Mouse (Mus musculus) lung, postnatal 0 days (tissue): Measurements from ENCODE around the gene Rps18. TPM values are rescaled to one million over a fixed set of nuclear protein-coding genes. Genes with fewer than 3 reads are reported as not detected.

Experiments
- ATAC-seq: fragments of 200-750 bp; cut with Nextera tagmentation; 2 replicates; pipeline ENCODE4 v1.8.0; 2017; ENCODE audit warnings: moderate library complexity
- DNase-seq: peaks from one replicate; pipeline ENCODE4 v3.0.0-alpha.2; 2016; ENCODE audit warnings: low spot score
- H3K27ac ChIP-seq: fragments of 300-500 bp; sonication (generic); 2 replicates; pipeline ENCODE4 v1.5.1; 2014; ENCODE audit warnings: antibody characterized with exemption, mild to moderate bottlenecking, low read length, mixed read lengths
- H3K27me3 ChIP-seq: fragments of 300-500 bp; sonication (generic); replicated peaks from 2 replicates; pipeline ENCODE4 v1.6.1; 2014; ENCODE audit warnings: low read length, mixed read lengths; ENCODE audit not compliant: insufficient read depth
- H3K36me3 ChIP-seq: fragments of 300-500 bp; sonication (generic); 2 replicates; pipeline ENCODE4 v1.6.1; 2014; ENCODE audit warnings: low read length, mixed read lengths; ENCODE audit not compliant: insufficient read depth
- H3K4me1 ChIP-seq: fragments of 300-500 bp; sonication (generic); 2 replicates; pipeline ENCODE4 v1.6.1; 2014; ENCODE audit warnings: antibody characterized with exemption, low read depth, low read length, mixed read lengths; ENCODE audit not compliant: insufficient read depth
- H3K4me2 ChIP-seq: fragments of 300-500 bp; sonication (generic); replicated peaks from 2 replicates; pipeline ENCODE4 v1.6.1; 2014; ENCODE audit warnings: low read depth, mild to moderate bottlenecking, low read length, moderate library complexity, mixed read lengths
- H3K4me3 ChIP-seq: fragments of 300-500 bp; sonication (generic); 2 replicates; pipeline ENCODE4 v1.5.1; 2014; ENCODE audit warnings: low read depth, low read length
- H3K9ac ChIP-seq: fragments of 300-500 bp; sonication (generic); replicated peaks from 2 replicates; pipeline ENCODE4 v1.6.1; 2014; ENCODE audit warnings: low read depth, mild to moderate bottlenecking
- H3K9me3 ChIP-seq: fragments of 300-500 bp; sonication (generic); 2 replicates; pipeline ENCODE4 v1.6.1; 2016; ENCODE audit warnings: low read length, mixed read lengths
- CTCF ChIP-seq: IDR thresholded peaks from 2 replicates; pipeline ENCODE4 v1.5.1; 2016; ENCODE audit warnings: antibody characterized with exemption, mild to moderate bottlenecking
- EP300 ChIP-seq: IDR thresholded peaks from 2 replicates; pipeline ENCODE4 v1.6.1; 2016; ENCODE audit warnings: antibody characterized with exemption, mild to moderate bottlenecking, control low read depth
- WGBS: fragments of 180-500 bp; shearing (Covaris S2); extraction: QIAGEN DNeasy Blood & Tissue Kit; methylation state at CpG from one replicate; pipeline ENCODE4 v1.1.7; 2014; 5-methylcytosine and 5-hydroxymethylcytosine counted together
- polyA plus RNA-seq: library from polyadenylated mRNA; unstranded; fragments of >200 nt; fragmentation: Nextera tagmentation; extraction: Ambion mirVana; gene quantifications from 2 replicates; pipeline ENCODE4 v1.2.1, GENCODE M21; 2015

Rps18 gene
- polyA plus RNA-seq, 1 experiment from 2014 or later: 1,435 TPM

DNA sequence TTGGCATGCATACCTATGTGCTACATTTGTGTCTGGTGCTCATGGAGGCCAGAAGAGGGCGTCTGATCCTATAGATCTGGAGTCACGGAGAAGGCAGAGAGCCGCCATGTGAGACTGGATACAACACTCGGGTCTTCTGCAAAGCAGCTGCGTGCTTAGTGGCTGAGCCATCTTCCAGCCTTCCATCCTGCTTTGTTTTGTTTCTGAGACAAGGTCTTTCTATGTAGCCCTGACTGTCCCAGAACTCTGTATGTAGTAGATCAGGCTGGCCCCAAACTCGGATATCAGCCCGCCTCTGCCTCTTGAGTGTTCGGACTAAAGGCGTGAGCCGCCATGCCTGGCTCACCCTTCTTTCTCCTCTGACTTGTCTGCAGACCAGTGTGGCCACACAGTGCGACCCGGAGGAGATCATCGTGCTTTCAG is 40.8 kb downstream of the Rps18 start:
- 0 out of 2 replicates have a peak overlapping the region, but pooled peaks have one; percentile 63 for H3K4me3 ChIP-seq
- 75% methylated on average over 13 of the region's 13 CpGs for WGBS
- H3K27me3 ChIP-seq: no peaks in the 10 kb centered on the region
- peak overlapping the region; percentile 81 for H3K27ac ChIP-seq
- H3K9ac ChIP-seq: no peak overlapping the region
- DNase-seq (no peak), ATAC-seq (no peak)
- no peaks in the 10 kb centered on the region for H3K9me3 ChIP-seq
- H3K4me1 ChIP-seq: peaks cover 9% of the 10 kb centered on the region
- H3K36me3 ChIP-seq: peaks cover 26% of the 10 kb centered on the region; the same call in 1 of the 2 replicates
- TF ChIP-seq EP300 (no peak), CTCF (peak; percentile 40; the same call in 1 of the 2 replicates)
- no peak overlapping the region for H3K4me2 ChIP-seq

- WGBS: 95% methylated on average over 8 of the region's 8 CpGs
- no peak overlapping the region for H3K4me2 ChIP-seq
- H3K9me3 ChIP-seq: no peaks in the 10 kb centered on the region
- ATAC-seq (no peak), DNase-seq (no peak)
- H3K4me1 ChIP-seq: peaks cover 9% of the 10 kb centered on the region
- H3K9ac ChIP-seq: no peak overlapping the region
- no peak overlapping the region for H3K27ac ChIP-seq
- H3K36me3 ChIP-seq: peaks cover 26% of the 10 kb centered on the region; the same call in 1 of the 2 replicates
- TF ChIP-seq CTCF (no peak), EP300 (no peak)
- H3K4me3 ChIP-seq: no peak overlapping the region
- H3K27me3 ChIP-seq: no peaks in the 10 kb centered on the region
Observed at GRCm38 (mm10) chr17:33913905-33914304, 41.9 kb downstream of the Rps18 start.

DNA sequence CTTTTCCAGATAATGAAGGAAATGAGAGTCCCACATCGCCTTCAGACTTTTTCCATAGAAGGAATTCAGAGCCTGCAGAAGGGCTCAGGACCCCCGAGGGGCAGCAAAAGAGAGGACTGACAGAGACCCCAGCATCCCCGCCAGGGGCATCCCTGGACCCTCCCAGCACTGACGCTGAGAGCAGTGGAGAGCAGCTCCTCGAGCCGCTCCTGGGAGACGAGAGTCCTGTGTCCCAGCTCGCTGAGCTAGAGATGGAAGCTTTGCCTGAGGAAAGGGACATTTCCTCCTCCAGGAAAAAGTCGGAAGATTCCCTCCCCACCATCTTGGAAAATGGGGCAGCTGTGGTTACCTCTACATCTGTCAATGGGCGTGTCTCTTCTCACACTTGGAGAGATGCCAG is 42.5 kb downstream of the Rps18 start:
- no peak overlapping the region for H3K4me2 ChIP-seq
- H3K9me3 ChIP-seq: no peaks in the 10 kb centered on the region
- H3K4me3 ChIP-seq: no peak overlapping the region
- H3K4me1 ChIP-seq: peaks cover 9% of the 10 kb centered on the region
- H3K9ac ChIP-seq: no peak overlapping the region
- 86% methylated on average over 10 of the region's 10 CpGs for WGBS
- H3K27me3 ChIP-seq: no peaks in the 10 kb centered on the region
- ATAC-seq: no peak
- DNase-seq: no peak
- peaks cover 26% of the 10 kb centered on the region; the same call in 1 of the 2 replicates for H3K36me3 ChIP-seq
- no peak overlapping the region for H3K27ac ChIP-seq
- TF ChIP-seq CTCF: no peak
- TF ChIP-seq EP300: no peak

DNA sequence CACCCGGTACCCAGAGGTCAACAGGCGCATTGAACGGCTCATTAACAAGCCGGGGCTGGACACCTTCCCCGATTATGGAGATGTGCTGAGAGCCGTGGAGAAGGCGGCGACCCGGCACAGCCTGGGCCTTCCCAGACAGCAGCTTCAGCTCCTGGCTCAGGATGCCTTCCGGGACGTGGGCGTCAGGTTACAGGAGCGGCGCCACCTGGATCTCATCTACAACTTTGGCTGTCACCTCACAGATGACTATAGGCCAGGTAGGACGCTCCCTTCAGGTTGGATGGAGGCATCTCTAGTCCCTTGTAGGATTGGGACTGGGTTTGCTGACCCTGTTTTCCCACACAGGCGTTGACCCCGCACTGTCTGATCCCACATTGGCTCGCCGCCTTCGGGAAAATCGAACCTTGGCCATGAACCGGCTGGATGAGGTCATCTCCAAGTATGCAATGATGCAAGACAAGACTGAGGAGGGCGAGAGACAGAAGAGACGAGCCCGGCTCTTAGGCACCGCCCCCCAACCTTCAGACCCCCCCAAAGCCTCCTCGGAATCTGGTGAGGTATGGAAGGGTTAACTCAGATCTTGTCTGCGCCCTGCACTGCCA is 43.9 kb downstream of the Rps18 start:
- Histone ChIP-seq H3K4me2 (no peak overlapping the region), H3K9me3 (no peaks in the 10 kb centered on the region), H3K9ac (no peak overlapping the region), H3K27ac (no peak overlapping the region), H3K4me3 (no peak overlapping the region), H3K36me3 (peaks cover 26% of the 10 kb centered on the region; the same call in 1 of the 2 replicates), H3K4me1 (peaks cover 9% of the 10 kb centered on the region), H3K27me3 (no peaks in the 10 kb centered on the region)
- ATAC-seq (no peak), DNase-seq (no peak)
- WGBS: 88% methylated on average over 28 of the region's 28 CpGs
- TF ChIP-seq CTCF (no peak), EP300 (no peak)

- WGBS: 81% methylated on average over 31 of the region's 31 CpGs
- Histone ChIP-seq H3K4me1 (peaks cover 9% of the 10 kb centered on the region), H3K9ac (no peak overlapping the region), H3K36me3 (peaks cover 26% of the 10 kb centered on the region; the same call in 1 of the 2 replicates), H3K4me3 (no peak overlapping the region), H3K4me2 (no peak overlapping the region), H3K27me3 (no peaks in the 10 kb centered on the region), H3K9me3 (no peaks in the 10 kb centered on the region), H3K27ac (no peak overlapping the region)
- no peak for DNase-seq
- no peak for ATAC-seq
- no peak for TF ChIP-seq EP300
- no peak for TF ChIP-seq CTCF
Observed at GRCm38 (mm10) chr17:33911052-33911812, 44.6 kb downstream of the Rps18 start.

GRCm38 (mm10) chr17:33910346-33911051 is 45.3 kb downstream of the Rps18 start:
- Histone ChIP-seq H3K27ac (peak overlapping the region; percentile 98), H3K36me3 (peaks cover 26% of the 10 kb centered on the region; the same call in 1 of the 2 replicates), H3K4me3 (peak overlapping the region; percentile 88), H3K4me1 (peaks cover 9% of the 10 kb centered on the region), H3K9ac (peak overlapping the region; percentile 96), H3K27me3 (no peaks in the 10 kb centered on the region), H3K4me2 (peak overlapping the region; percentile 95), H3K9me3 (no peaks in the 10 kb centered on the region)
- DNase-seq (no peak), ATAC-seq (no peak)
- 42% methylated on average over 11 of the region's 11 CpGs for WGBS
- no peak for TF ChIP-seq EP300
- TF ChIP-seq CTCF: peak; percentile 34
